Mouse (Mus musculus) CH12F3 (cell line): Measurements from ENCODE around the gene Etv5.

Experiments used
- in situ Hi-C: fragments of 300-500 bp; cut with MboI; formaldehyde crosslinking; loops from 2 replicates; pipeline ENCODE4 v1.14.3; 2020; ENCODE audit warnings: low sequenced_read_pairs

The Etv5 gene

DNA sequence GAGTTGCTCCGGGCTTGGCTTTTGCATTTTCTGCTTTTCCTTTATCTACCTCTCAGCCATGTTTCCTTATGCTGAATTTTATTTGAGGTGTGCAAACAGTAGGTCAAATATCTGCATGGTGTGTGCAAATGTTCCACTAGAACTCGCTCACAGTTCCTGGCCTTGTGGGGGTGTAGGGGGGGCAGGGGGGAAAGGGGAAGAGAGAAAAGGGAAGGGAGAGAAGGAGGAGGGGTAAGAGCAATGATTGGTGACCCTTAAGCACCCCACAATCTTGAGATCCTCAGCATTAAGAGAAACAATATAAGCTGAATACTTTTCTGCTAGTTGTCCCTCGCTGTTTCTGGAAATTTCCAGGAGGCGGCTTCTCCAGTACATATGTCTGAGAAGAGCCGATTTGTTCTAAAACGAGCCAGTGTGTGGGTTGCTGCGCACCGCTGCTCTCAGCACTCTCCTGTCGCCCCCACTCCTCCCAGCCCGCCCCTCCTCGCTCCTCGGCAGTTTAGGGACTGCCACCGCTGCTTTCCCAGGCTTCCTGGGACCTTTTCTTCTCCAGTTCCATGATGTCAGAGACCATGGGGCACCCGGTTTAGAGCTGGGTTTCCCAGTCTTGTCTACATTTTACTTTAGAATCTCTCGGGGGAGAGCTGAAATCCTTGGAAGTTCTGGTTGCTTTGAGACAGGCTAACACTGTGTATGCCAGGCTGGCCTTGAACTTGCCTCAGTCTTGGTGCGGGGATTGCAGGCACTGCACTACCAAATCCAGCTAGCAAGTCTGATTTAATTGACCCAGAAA, 90.8 kb downstream of the Etv5 start:
- in situ Hi-C loops: no loop called here

DNA sequence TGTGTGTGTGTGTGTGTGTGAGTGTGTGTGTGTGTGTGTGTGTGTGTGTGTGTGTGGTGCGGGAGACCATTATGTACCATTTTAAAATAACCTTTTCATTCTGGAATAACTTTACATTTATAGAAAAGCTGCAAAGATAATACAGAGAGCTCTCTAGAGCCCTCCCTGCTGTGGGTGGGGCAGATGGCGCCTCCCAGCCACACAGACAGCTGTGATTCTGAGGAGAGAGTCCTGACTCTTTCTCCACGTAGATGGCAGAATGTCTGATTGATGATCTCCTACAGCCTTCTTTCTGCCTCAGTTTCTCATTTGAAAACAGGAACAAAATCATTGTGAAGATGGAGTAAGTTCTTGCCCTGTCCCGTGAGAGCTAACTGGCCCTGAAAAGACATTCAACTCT, 91.5 kb downstream of the Etv5 start:
- in situ Hi-C loops: no loop called here

- in situ Hi-C loops: no loop called here
Measured at GRCm38 (mm10) chr16:22341236-22341671, 98.3 kb downstream of the Etv5 start.

DNA sequence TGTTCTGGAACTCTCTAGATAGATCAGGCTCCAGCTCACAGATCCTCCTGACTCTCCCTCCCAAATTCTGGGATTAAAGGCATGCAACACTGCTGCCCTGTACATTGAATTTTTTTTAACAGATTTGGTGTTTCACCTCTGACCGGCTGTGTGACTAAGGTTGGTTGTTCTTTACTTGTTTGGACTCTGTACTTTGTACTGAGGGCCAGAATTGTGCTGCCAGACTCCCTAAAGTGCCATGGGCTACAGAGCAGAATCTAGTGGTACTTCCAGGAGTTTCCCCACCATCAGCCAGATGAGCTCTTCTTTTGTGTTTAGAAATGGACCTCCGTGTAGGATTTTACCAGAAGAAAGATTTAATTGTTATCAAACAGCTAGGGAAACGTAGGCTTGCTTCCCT, 103.7 kb downstream of the Etv5 start:
- in situ Hi-C loops: no loop called here
